Mouse (Mus musculus) thymus, postnatal 0 days (tissue): ENCODE data around the gene Gm14190. TPM values are rescaled to one million over a fixed set of nuclear protein-coding genes. Genes with fewer than 3 reads are reported as not detected.
"Not testable (repeated sequence)": the region's sequence is repeated elsewhere in the genome, so short reads cannot be mapped to it uniquely, and the experiment has no call there.

ENCODE experiments used
- DNase-seq: peaks from one replicate; pipeline ENCODE4 v3.0.0-alpha.2; 2015; ENCODE audit warnings: low spot score
- polyA plus RNA-seq: library from polyadenylated mRNA; unstranded; fragments of >200 nt; fragmentation: Nextera tagmentation; extraction: Ambion mirVana; gene quantifications from 2 replicates; pipeline ENCODE4 v1.2.1, GENCODE M21; 2015

Gm14190 gene
- polyA plus RNA-seq, result not detected in 2 replicates

- DNase-seq, result no peak
Observed at GRCm38 (mm10) chr11:99690463-99690862, at the start of gene Gm14190. Gm14190 (minus strand) TSS chr11:99690740.

GRCm38 (mm10) chr11:99734190-99734589, 43.6 kb upstream of the Gm14190 start, which contains the start of gene Gm14180:
Gm14180 (minus strand) TSS chr11:99734290.
- DNase-seq, result no peak

GRCm38 (mm10) chr11:99724061-99724460, 33.5 kb upstream of the Gm14190 start:
- no peak for DNase-seq

GRCm38 (mm10) chr11:99718759-99719158, 28.2 kb upstream of the Gm14190 start:
- no peak for DNase-seq

GRCm38 (mm10) chr11:99685235-99685634, 5.3 kb downstream of the Gm14190 start:
- DNase-seq, result not testable (repeated sequence)

GRCm38 (mm10) chr11:99683481-99683880, 7.1 kb downstream of the Gm14190 start:
- DNase-seq, result no peak

- no peak for DNase-seq
Observed at GRCm38 (mm10) chr11:99665860-99666259, 24.7 kb downstream of the Gm14190 start, which contains the start of gene Krtap4-6. Krtap4-6 (minus strand) TSS chr11:99665960.

- DNase-seq, result no peak
Observed at GRCm38 (mm10) chr11:99662802-99663201, 27.7 kb downstream of the Gm14190 start.

- no peak for DNase-seq
Observed at GRCm38 (mm10) chr11:99659256-99659655, 31.3 kb downstream of the Gm14190 start.

- not testable (repeated sequence) for DNase-seq
Observed at GRCm38 (mm10) chr11:99658467-99659010, 32.0 kb downstream of the Gm14190 start, which contains the start of gene Gm11563. Gm11563 (minus strand) TSS chr11:99658960.

- no peak for DNase-seq
Observed at GRCm38 (mm10) chr11:99657051-99657450, 33.5 kb downstream of the Gm14190 start.

GRCm38 (mm10) chr11:99650136-99650535, 40.4 kb downstream of the Gm14190 start, which contains the start of gene Gm11555:
Gm11555 (minus strand) TSS chr11:99650236.
- no peak for DNase-seq

GRCm38 (mm10) chr11:99646444-99646843, 44.1 kb downstream of the Gm14190 start:
- no peak for DNase-seq

- DNase-seq, result no peak
Observed at GRCm38 (mm10) chr11:99644351-99644750, 46.2 kb downstream of the Gm14190 start.

- not testable (repeated sequence) for DNase-seq
Observed at GRCm38 (mm10) chr11:99643635-99644139, 46.9 kb downstream of the Gm14190 start, which contains the start of gene Krtap4-7. Krtap4-7 (minus strand) TSS chr11:99644089.

- no peak for DNase-seq
Observed at GRCm38 (mm10) chr11:99640926-99641325, 49.6 kb downstream of the Gm14190 start.

Other genes with a start within 250 kb of the Gm14190 start
- gene Krt23, start 197.6 kb downstream of the Gm14190 start, polyA plus RNA-seq, result 1.8 and 2.4 TPM in 2 replicates
- not detected in 2 replicates for gene Krt39, start 169.4 kb downstream of the Gm14190 start, polyA plus RNA-seq
- not detected in 2 replicates for gene Krt40, start 147.6 kb downstream of the Gm14190 start, polyA plus RNA-seq
- 0.33 TPM in 1 of 2 replicates, not detected in the other for gene Krtap3-3, start 139.9 kb downstream of the Gm14190 start, polyA plus RNA-seq
- gene Krtap3-2, start 133.9 kb downstream of the Gm14190 start, polyA plus RNA-seq, result not detected in 2 replicates
- gene Gm11939, start 131.3 kb downstream of the Gm14190 start, polyA plus RNA-seq, result not detected in 2 replicates
- gene Krtap3-1, start 124.1 kb downstream of the Gm14190 start, polyA plus RNA-seq, result not detected in 2 replicates
- gene Krtap1-5, start 109.7 kb downstream of the Gm14190 start, polyA plus RNA-seq, result not detected in 2 replicates
- not detected in 2 replicates for gene Krtap1-4, start 107.1 kb downstream of the Gm14190 start, polyA plus RNA-seq
- gene Krtap1-3, start 99.4 kb downstream of the Gm14190 start, polyA plus RNA-seq, result not detected in 2 replicates
- gene Krtap9-3, start 92.6 kb downstream of the Gm14190 start, polyA plus RNA-seq, result not detected in 2 replicates
- not detected in 2 replicates for gene Gm11938, start 87.4 kb downstream of the Gm14190 start, polyA plus RNA-seq
- not detected in 2 replicates for gene Gm11937, start 80.6 kb downstream of the Gm14190 start, polyA plus RNA-seq
- gene Krtap2-4, start 75.9 kb downstream of the Gm14190 start, polyA plus RNA-seq, result not detected in 2 replicates
- 0.27 TPM in 1 of 2 replicates, not detected in the other for gene Gm11562, start 70.3 kb downstream of the Gm14190 start, polyA plus RNA-seq
- not detected in 2 replicates for gene Krtap4-1, start 62.5 kb downstream of the Gm14190 start, polyA plus RNA-seq
- gene Krtap4-2, start 55.7 kb downstream of the Gm14190 start, polyA plus RNA-seq, result not detected in 2 replicates
- not detected in 2 replicates for gene Krtap4-7, start 46.7 kb downstream of the Gm14190 start, polyA plus RNA-seq
- not detected in 2 replicates for gene Gm11555, start 40.5 kb downstream of the Gm14190 start, polyA plus RNA-seq
- gene Gm11563, start 31.8 kb downstream of the Gm14190 start, polyA plus RNA-seq, result not detected in 2 replicates
- gene Krtap4-6, start 24.8 kb downstream of the Gm14190 start, polyA plus RNA-seq, result not detected in 2 replicates
- gene Gm14180, start 43.5 kb upstream of the Gm14190 start, polyA plus RNA-seq, result not detected in 2 replicates
- not detected in 2 replicates for gene Gm11595, start 82.2 kb upstream of the Gm14190 start, polyA plus RNA-seq
- gene Krtap4-8, start 90.0 kb upstream of the Gm14190 start, polyA plus RNA-seq, result not detected in 2 replicates
- not detected in 2 replicates for gene Krtap4-9, start 94.5 kb upstream of the Gm14190 start, polyA plus RNA-seq
- gene Gm11596, start 102.7 kb upstream of the Gm14190 start, polyA plus RNA-seq, result not detected in 2 replicates
- gene Gm11569, start 108.2 kb upstream of the Gm14190 start, polyA plus RNA-seq, result not detected in 2 replicates
- not detected in 2 replicates for gene Gm11554, start 113.7 kb upstream of the Gm14190 start, polyA plus RNA-seq
- gene Krtap4-13, start 119.2 kb upstream of the Gm14190 start, polyA plus RNA-seq, result not detected in 2 replicates
- gene Gm11564, start 124.9 kb upstream of the Gm14190 start, polyA plus RNA-seq, result not detected in 2 replicates
- gene 2300003K06Rik, start 147.3 kb upstream of the Gm14190 start, polyA plus RNA-seq, result not detected in 2 replicates
- gene Krtap4-16, start 160.9 kb upstream of the Gm14190 start, polyA plus RNA-seq, result not detected in 2 replicates
- not detected in 2 replicates for gene Gm11568, start 167.2 kb upstream of the Gm14190 start, polyA plus RNA-seq
- not detected in 2 replicates for gene Gm11559, start 173.7 kb upstream of the Gm14190 start, polyA plus RNA-seq
- not detected in 2 replicates for gene Krtap9-1, start 182.6 kb upstream of the Gm14190 start, polyA plus RNA-seq
- gene Gm11567, start 188.4 kb upstream of the Gm14190 start, polyA plus RNA-seq, result not detected in 2 replicates
- gene Krtap31-1, start 217.2 kb upstream of the Gm14190 start, polyA plus RNA-seq, result not detected in 2 replicates
- 0.14 TPM in 1 of 2 replicates, not detected in the other for gene Gm11565, start 224.0 kb upstream of the Gm14190 start, polyA plus RNA-seq
- gene Krtap31-2, start 245.6 kb upstream of the Gm14190 start, polyA plus RNA-seq, result not detected in 2 replicates